Mouse (Mus musculus) MEL (cell line): Measurements from ENCODE around the gene Cpsf4l. TPM values are rescaled to one million over a fixed set of nuclear protein-coding genes. Genes with fewer than 3 reads are reported as not detected.

Source experiments
- DNase-seq: peaks from one replicate; pipeline ENCODE4 v3.0.0; 2011; ENCODE audit warnings: low read depth, low spot score
- H3K27ac ChIP-seq: 2 replicates; pipeline ENCODE4 v1.5.1; 2012; ENCODE audit warnings: low read depth, mild to moderate bottlenecking, control low read depth, low read length, moderate library complexity; ENCODE audit not compliant: control insufficient read depth
- H3K27me3 ChIP-seq, 2 experiments: fragments of 150-350 bp in 1 of 2; sonication (generic) in 1 of 2; 2 replicates each; pipeline ENCODE4 v1.6.1; 2012; ENCODE audit warnings: low read length in 2 of 2, mild to moderate bottlenecking in 2 of 2, improper control_type of control experiment in 1 of 2, moderate library complexity in 1 of 2; ENCODE audit not compliant: insufficient read depth in 2 of 2, control insufficient read depth in 1 of 2
- H3K36me3 ChIP-seq, 2 experiments: 2 replicates each; pipeline ENCODE4 v1.6.1; 2012 to 2014; ENCODE audit warnings: low read length in 2 of 2, improper control_type of control experiment in 1 of 2, inconsistent platforms in 1 of 2, mild to moderate bottlenecking in 1 of 2; ENCODE audit not compliant: insufficient read depth in 2 of 2, control insufficient read depth in 1 of 2
- H3K4me1 ChIP-seq, 2 experiments: fragments of 150-350 bp in 1 of 2; sonication (generic) in 1 of 2; 2 replicates each; pipeline ENCODE4 v1.6.1; 2012; ENCODE audit warnings: low read length in 2 of 2, improper control_type of control experiment in 1 of 2, mild to moderate bottlenecking in 1 of 2; ENCODE audit not compliant: insufficient read depth in 2 of 2, control insufficient read depth in 1 of 2
- H3K4me3 ChIP-seq, 2 experiments: fragments of 150-350 bp in 1 of 2; sonication (generic) in 1 of 2; 2 replicates each; pipeline ENCODE4 v1.5.1; 2012; ENCODE audit warnings: low read depth in 2 of 2, low read length in 2 of 2, mild to moderate bottlenecking in 2 of 2, moderate library complexity in 2 of 2, control low read depth in 1 of 2, improper control_type of control experiment in 1 of 2; ENCODE audit not compliant: control insufficient read depth in 1 of 2, insufficient read depth in 1 of 2
- H3K79me2 ChIP-seq: 2 replicates; pipeline ENCODE4 v1.6.1; 2012; ENCODE audit warnings: mild to moderate bottlenecking, low read length, moderate library complexity; ENCODE audit not compliant: control insufficient read depth, poor library complexity, insufficient read depth
- H3K9ac ChIP-seq: 2 replicates; pipeline ENCODE4 v1.6.1; 2012; ENCODE audit warnings: low read depth, mild to moderate bottlenecking, control low read depth, low read length, moderate library complexity; ENCODE audit not compliant: control insufficient read depth, poor library complexity, severe bottlenecking
- H3K9me3 ChIP-seq: fragments of 150-350 bp; sonication (generic); replicated peaks from 2 replicates; pipeline ENCODE4 v1.6.1; 2012; ENCODE audit warnings: mild to moderate bottlenecking, low read length, improper control_type of control experiment, moderate library complexity; ENCODE audit not compliant: insufficient read depth
- BHLHE40 ChIP-seq: IDR thresholded peaks from 2 replicates; pipeline ENCODE4 v1.6.1; 2012; ENCODE audit warnings: low read depth, mild to moderate bottlenecking, inconsistent platforms, low read length, improper control_type of control experiment, borderline replicate concordance
- CHD1 ChIP-seq: IDR thresholded peaks from 2 replicates; pipeline ENCODE4 v1.6.1; 2012; ENCODE audit warnings: low read depth, mild to moderate bottlenecking, inconsistent platforms, low read length, improper control_type of control experiment
- CHD2 ChIP-seq: IDR thresholded peaks from 2 replicates; pipeline ENCODE4 v1.6.1; 2011; ENCODE audit warnings: low read length, improper control_type of control experiment
- CTCF ChIP-seq, 3 experiments: IDR thresholded peaks in 2 of 3; conservative IDR thresholded peaks in 1 of 3; 2 replicates each; pipeline ENCODE4 v1.5.1; 2011 to 2012; ENCODE audit warnings: low read length in 3 of 3, low read depth in 2 of 3, mild to moderate bottlenecking in 2 of 3, improper control_type of control experiment in 1 of 3, inconsistent platforms in 1 of 3, mixed read lengths in 1 of 3, moderate library complexity in 1 of 3; ENCODE audit not compliant: control insufficient read depth in 1 of 3, insufficient read depth in 1 of 3, poor library complexity in 1 of 3, severe bottlenecking in 1 of 3
- EP300 ChIP-seq, 2 experiments: IDR thresholded peaks; 2 replicates each; pipeline ENCODE4 v1.6.1; 2011; ENCODE audit warnings: improper control_type of control experiment in 2 of 2, low read length in 2 of 2, low read depth in 1 of 2, mild to moderate bottlenecking in 1 of 2
- ETS1 ChIP-seq: IDR thresholded peaks from 2 replicates; pipeline ENCODE4 v1.6.1; 2012; ENCODE audit warnings: low read depth, mild to moderate bottlenecking, inconsistent platforms, low read length, improper control_type of control experiment, moderate library complexity
- GATA1 ChIP-seq: IDR thresholded peaks from 2 replicates; pipeline ENCODE4 v1.6.1; 2011; ENCODE audit warnings: low read depth, low read length, improper control_type of control experiment
- HCFC1 ChIP-seq: IDR thresholded peaks from 2 replicates; pipeline ENCODE4 v1.6.1; 2012; ENCODE audit warnings: low read depth, mild to moderate bottlenecking, inconsistent platforms, low read length, improper control_type of control experiment, moderate library complexity
- MAFK ChIP-seq: IDR thresholded peaks from 2 replicates; pipeline ENCODE4 v1.6.1; 2011; ENCODE audit warnings: low read depth, mild to moderate bottlenecking, low read length, improper control_type of control experiment, borderline replicate concordance
- MAZ ChIP-seq: IDR thresholded peaks from 2 replicates; pipeline ENCODE4 v1.6.1; 2012; ENCODE audit warnings: low read depth, mild to moderate bottlenecking, inconsistent platforms, low read length, improper control_type of control experiment
- MEF2A ChIP-seq: IDR thresholded peaks from 2 replicates; pipeline ENCODE4 v1.6.1; 2014; ENCODE audit warnings: low read depth, mild to moderate bottlenecking, inconsistent platforms, low read length, improper control_type of control experiment; ENCODE audit not compliant: poor library complexity, insufficient replicate concordance, severe bottlenecking; ENCODE audit errors: extremely low read depth
- MXI1 ChIP-seq: IDR thresholded peaks from 2 replicates; pipeline ENCODE4 v1.6.1; 2011; ENCODE audit warnings: mild to moderate bottlenecking, low read depth, low read length, improper control_type of control experiment
- MYB ChIP-seq: IDR thresholded peaks from 2 replicates; pipeline ENCODE4 v1.6.1; 2011; ENCODE audit warnings: mild to moderate bottlenecking, low read depth, low read length, improper control_type of control experiment
- MYC ChIP-seq: IDR thresholded peaks from 2 replicates; pipeline ENCODE4 v1.6.1; 2011; ENCODE audit warnings: low read depth, mild to moderate bottlenecking, low read length, improper control_type of control experiment, moderate library complexity
- POLR2AphosphoS5 ChIP-seq: IDR thresholded peaks from 2 replicates; pipeline ENCODE4 v1.6.1; 2012; ENCODE audit warnings: low read depth, borderline replicate concordance, mild to moderate bottlenecking, inconsistent platforms, low read length, moderate library complexity, mixed read lengths
- RCOR1 ChIP-seq: IDR thresholded peaks from 2 replicates; pipeline ENCODE4 v1.6.1; 2012; ENCODE audit warnings: low read depth, mild to moderate bottlenecking, inconsistent platforms, low read length, improper control_type of control experiment
- SIN3A ChIP-seq: IDR thresholded peaks from 2 replicates; pipeline ENCODE4 v1.6.1; 2012; ENCODE audit warnings: low read length, improper control_type of control experiment, inconsistent platforms
- SMC3 ChIP-seq: IDR thresholded peaks from 2 replicates; pipeline ENCODE4 v1.6.1; 2011; ENCODE audit warnings: low read depth, low read length, improper control_type of control experiment
- TAL1 ChIP-seq: IDR thresholded peaks from 2 replicates; pipeline ENCODE4 v1.6.1; 2012; ENCODE audit warnings: mild to moderate bottlenecking, inconsistent platforms, low read length, moderate library complexity, mixed read lengths
- TBP ChIP-seq: IDR thresholded peaks from 2 replicates; pipeline ENCODE4 v1.8.0; 2011; ENCODE audit warnings: low read depth, low read length, improper control_type of control experiment
- TCF12 ChIP-seq: IDR thresholded peaks from 2 replicates; pipeline ENCODE4 v1.6.1; 2014; ENCODE audit warnings: low read depth, mild to moderate bottlenecking, inconsistent platforms, low read length, improper control_type of control experiment, moderate library complexity
- UBTF ChIP-seq: IDR thresholded peaks from 2 replicates; pipeline ENCODE4 v1.6.1; 2012; ENCODE audit warnings: low read depth, mild to moderate bottlenecking, inconsistent platforms, low read length, improper control_type of control experiment, moderate library complexity, borderline replicate concordance; ENCODE audit not compliant: insufficient read depth
- USF1 ChIP-seq: IDR thresholded peaks from 2 replicates; pipeline ENCODE4 v1.6.1; 2014; ENCODE audit warnings: low read depth, mild to moderate bottlenecking, inconsistent platforms, low read length, improper control_type of control experiment, moderate library complexity
- USF2 ChIP-seq, 2 experiments: IDR thresholded peaks; 2 replicates each; pipeline ENCODE4 v1.6.1; 2011 to 2012; ENCODE audit warnings: improper control_type of control experiment in 2 of 2, low read length in 2 of 2, borderline replicate concordance in 1 of 2, inconsistent platforms in 1 of 2, low read depth in 1 of 2, mild to moderate bottlenecking in 1 of 2; ENCODE audit not compliant: insufficient read depth in 1 of 2
- ZMIZ1 ChIP-seq: IDR thresholded peaks from 2 replicates; pipeline ENCODE4 v1.6.1; 2012; ENCODE audit warnings: low read depth, mild to moderate bottlenecking, inconsistent platforms, low read length, improper control_type of control experiment, moderate library complexity
- ZNF384 ChIP-seq: IDR thresholded peaks from 2 replicates; pipeline ENCODE4 v1.6.1; 2012; ENCODE audit warnings: low read depth, mild to moderate bottlenecking, inconsistent platforms, low read length, improper control_type of control experiment
- polyA plus RNA-seq, 2 experiments: library from polyadenylated mRNA; stranded (reverse) in 1 of 2; unstranded in 1 of 2; fragments of >175 nt in 1 of 2; fragments of >200 nt in 1 of 2; gene quantifications; 2 replicates each; pipeline versions ENCODE4 v1.2.1 to v1.2.4; 2012; ENCODE audit warnings: low replicate concordance in 2 of 2, low read depth in 1 of 2; ENCODE audit not compliant: insufficient read length in 2 of 2, insufficient read depth in 1 of 2, missing spikeins in 1 of 2
- total RNA-seq: library from RNA; depleted of rRNA; stranded (reverse); fragments of 300-350 nt; gene quantifications from 2 replicates; pipeline ENCODE4 v1.2.3, GENCODE M21; 2012

Cpsf4l gene
- total and polyA plus RNA-seq, 3 experiments = 0.70 TPM; not detected in 2

- H3K36me3 ChIP-seq = peaks cover 9 to 42% of the 10 kb centered on the region in 2 experiments
- H3K79me2 ChIP-seq = peaks cover 10% of the 10 kb centered on the region
- no peaks in the 10 kb centered on the region for H3K27me3 ChIP-seq
- no peak overlapping the region for H3K9ac ChIP-seq
- H3K27ac ChIP-seq = no peak overlapping the region
- TF ChIP-seq ZNF384 = no peak
- TF ChIP-seq HCFC1 = no peak
- no peak for TF ChIP-seq MAZ
- no peak for TF ChIP-seq RCOR1
- TF ChIP-seq CHD2 = no peak
- TF ChIP-seq MYC = no peak
- H3K4me1 ChIP-seq = no peaks in the 10 kb centered on the region; a peak in 1 of 4 replicates
- DNase-seq = no peak
- H3K4me3 ChIP-seq = no peak overlapping the region
- H3K9me3 ChIP-seq = no peaks in the 10 kb centered on the region
Measured at GRCm38 (mm10) chr11:113667122-113667521, 42.7 kb downstream of the Cpsf4l start.

GRCm38 (mm10) chr11:113666648-113667047 is 43.2 kb downstream of the Cpsf4l start:
- Histone ChIP-seq H3K4me3 (no peak overlapping the region), H3K27ac (no peak overlapping the region), H3K9ac (no peak overlapping the region)

GRCm38 (mm10) chr11:113666205-113666604 is 43.6 kb downstream of the Cpsf4l start:
- Histone ChIP-seq H3K79me2 (peaks cover 10% of the 10 kb centered on the region), H3K27me3 (no peaks in the 10 kb centered on the region), H3K4me3 (no peak overlapping the region), H3K4me1 (peaks cover 0 to 8% of the 10 kb centered on the region in 2 experiments; a peak in 2 of 4 replicates), H3K27ac (no peak overlapping the region), H3K9ac (no peak overlapping the region), H3K9me3 (no peaks in the 10 kb centered on the region), H3K36me3 (peaks cover 14 to 38% of the 10 kb centered on the region in 2 experiments)
- TF ChIP-seq GATA1 (peak; percentile 42), ETS1 (0 out of 2 replicates have a peak, but pooled peaks have one; percentile 14), USF2 (IDR thresholded peaks at IDR 0.05; ENCODE audit: borderline replicate concordance in 1 of 2, insufficient read depth in 1 of 2, low read depth in 1 of 2, low read length in 2 of 2) (no peak), MYC (no peak), UBTF (no peak)
- DNase-seq = no peak

More at GRCm38 (mm10) chr11:113666648-113667047, 43.2 kb downstream of the Cpsf4l start:
- DNase-seq = no peak
- Histone ChIP-seq H3K4me1 (peaks cover 0 to 3% of the 10 kb centered on the region in 2 experiments; a peak in 2 of 4 replicates), H3K27me3 (no peaks in the 10 kb centered on the region), H3K36me3 (peaks cover 10 to 39% of the 10 kb centered on the region in 2 experiments), H3K79me2 (peaks cover 10% of the 10 kb centered on the region)
- TF ChIP-seq TAL1 (no peak), TCF12 (no peak), CHD1 (no peak), MAFK (no peak), MEF2A (no peak), RCOR1 (no peak), SIN3A (no peak), USF1 (no peak), MXI1 (no peak), ZMIZ1 (no peak), POLR2AphosphoS5 (no peak), CTCF (IDR thresholded peaks at IDR 0.05 in 2 of 3, conservative IDR thresholded peaks at IDR 0.05 in 1 of 3; ENCODE audit: control insufficient read depth in 1 of 3, insufficient read depth in 1 of 3, low read depth in 2 of 3, low read length in 3 of 3, poor library complexity in 1 of 3, severe bottlenecking in 1 of 3) (no peak), TBP (no peak), MYB (no peak), BHLHE40 (no peak), CHD2 (no peak), EP300 (IDR thresholded peaks at IDR 0.05; ENCODE audit: low read depth in 1 of 2, low read length in 2 of 2) (no peak), SMC3 (no peak)
- TF ChIP-seq, all 39 proteins: peak for 0
- no peaks in the 10 kb centered on the region for H3K9me3 ChIP-seq
